Mouse (Mus musculus) cerebral cortex, adult 2 months (tissue): ENCODE measurements around the gene Il2rb.

Experiments
- WGBS: fragments of 180-500 bp; shearing (Covaris S2); methylation state at CpG from one replicate; pipeline ENCODE4 v1.1.7; 2018; 5-methylcytosine and 5-hydroxymethylcytosine counted together

Gene Il2rb

GRCm38 (mm10) chr15:78481448-78482000 is 13.5 kb downstream of the Il2rb start:
- 68% methylated on average over 9 of the region's 9 CpGs for WGBS

GRCm38 (mm10) chr15:78480991-78481390 is 14.1 kb downstream of the Il2rb start:
- 72% methylated on average over 2 of the region's 2 CpGs for WGBS

GRCm38 (mm10) chr15:78480111-78480510 is 15.0 kb downstream of the Il2rb start:
- 77% methylated on average over 7 of the region's 7 CpGs for WGBS

- 55% methylated on average over 5 of the region's 5 CpGs for WGBS
Measured at GRCm38 (mm10) chr15:78479470-78479869, 15.6 kb downstream of the Il2rb start.

- 89% methylated on average over 4 of the region's 4 CpGs for WGBS
Measured at GRCm38 (mm10) chr15:78478073-78478472, 17.0 kb downstream of the Il2rb start.

DNA sequence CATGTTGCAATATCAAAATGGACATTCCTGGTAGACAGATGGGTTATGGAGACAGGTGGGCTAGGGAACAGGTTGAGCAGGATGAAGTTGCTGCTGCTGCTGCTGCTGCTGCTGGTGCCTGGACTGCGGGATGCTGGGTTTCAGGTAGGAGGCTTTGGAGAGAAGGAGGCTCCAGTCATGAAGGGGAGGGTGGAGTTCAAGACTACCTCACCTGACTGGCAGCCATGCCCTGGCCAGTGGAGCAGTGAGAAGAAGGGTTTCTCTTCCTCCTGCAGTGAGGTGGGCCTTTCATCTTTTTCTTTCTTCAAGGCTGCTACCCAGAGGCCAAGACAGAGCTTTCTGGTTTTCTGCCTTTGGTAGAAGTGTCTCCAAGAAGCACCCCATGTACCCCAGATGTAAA is 18.2 kb downstream of the Il2rb start:
- 87% methylated on average over 1 of the region's 1 CpGs for WGBS

- 72% methylated on average over 3 of the region's 3 CpGs for WGBS
Measured at GRCm38 (mm10) chr15:78475604-78476031, 19.5 kb downstream of the Il2rb start.

DNA sequence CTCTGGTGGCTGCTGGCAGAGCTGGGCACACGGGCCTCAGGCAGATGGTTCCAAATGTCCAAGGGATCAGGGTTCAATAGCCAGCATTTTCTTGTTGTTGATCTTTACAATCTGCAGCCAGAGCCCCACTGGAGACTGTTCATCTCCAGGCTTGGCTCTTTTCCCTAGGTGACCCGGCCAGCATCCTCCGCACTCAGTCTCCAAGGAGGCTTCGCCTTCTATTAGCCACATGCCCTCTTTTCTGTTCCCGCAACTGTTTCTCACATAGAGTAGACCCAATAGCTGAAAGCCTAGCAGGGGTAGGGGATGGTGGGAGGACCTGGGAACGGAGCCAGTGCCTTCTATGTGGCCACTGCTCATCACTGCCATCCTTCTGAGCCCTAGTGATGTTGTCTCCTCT is 21.6 kb downstream of the Il2rb start:
- 64% methylated on average over 6 of the region's 6 CpGs for WGBS

GRCm38 (mm10) chr15:78471902-78472301 is 23.2 kb downstream of the Il2rb start:
- WGBS, result 72% methylated on average over 7 of the region's 7 CpGs

DNA sequence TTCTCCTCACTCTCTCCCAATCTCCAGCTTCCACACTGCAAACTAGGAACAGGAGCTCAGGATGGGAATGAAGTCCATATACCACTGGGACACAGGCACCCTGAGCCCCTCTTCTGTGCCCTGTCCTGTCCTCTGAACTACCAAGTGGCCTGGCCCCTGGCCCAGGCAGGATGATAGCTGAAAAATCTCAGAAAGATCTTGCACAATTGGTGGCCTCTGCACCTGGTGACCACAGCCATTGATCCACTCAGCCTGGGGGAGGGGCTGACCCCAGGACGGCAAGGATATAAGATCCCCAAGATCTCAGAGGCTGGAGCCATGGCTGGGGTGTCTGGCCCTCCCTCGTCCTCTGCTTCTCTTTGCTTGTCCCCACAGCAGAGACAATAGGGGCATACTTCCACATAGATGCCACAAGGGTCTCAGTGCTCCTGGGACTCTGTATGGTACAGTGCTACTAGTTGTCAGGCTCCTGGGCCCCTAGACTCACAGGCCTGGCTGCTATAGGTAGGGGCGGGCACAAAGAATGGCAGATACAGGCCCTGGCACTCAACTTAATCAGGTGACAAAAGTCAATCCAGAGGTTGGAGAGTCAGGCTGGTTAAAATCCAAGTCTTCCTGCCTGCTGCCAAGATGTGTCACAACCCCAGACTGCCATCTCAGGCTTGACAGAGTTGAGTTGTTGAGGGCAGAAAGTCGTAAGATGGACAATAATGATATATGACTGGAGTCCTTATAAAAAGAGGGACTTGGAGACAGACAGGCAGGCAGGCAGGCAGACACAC is 24.4 kb downstream of the Il2rb start:
- 76% methylated on average over 4 of the region's 4 CpGs for WGBS

- WGBS, result 89% methylated on average over 7 of the region's 7 CpGs
Measured at GRCm38 (mm10) chr15:78468379-78468937, 26.6 kb downstream of the Il2rb start, which contains the start of gene Tmprss6. Gene Tmprss6 (minus strand): TSS chr15:78468634.

- WGBS, result 88% methylated on average over 7 of the region's 7 CpGs
Measured at GRCm38 (mm10) chr15:78467570-78467969, 27.5 kb downstream of the Il2rb start.

- WGBS, result 67% methylated on average over 6 of the region's 6 CpGs
Measured at GRCm38 (mm10) chr15:78466809-78467208, 28.3 kb downstream of the Il2rb start.

- 67% methylated on average over 2 of the region's 2 CpGs for WGBS
Measured at GRCm38 (mm10) chr15:78462981-78463380, 32.1 kb downstream of the Il2rb start.

DNA sequence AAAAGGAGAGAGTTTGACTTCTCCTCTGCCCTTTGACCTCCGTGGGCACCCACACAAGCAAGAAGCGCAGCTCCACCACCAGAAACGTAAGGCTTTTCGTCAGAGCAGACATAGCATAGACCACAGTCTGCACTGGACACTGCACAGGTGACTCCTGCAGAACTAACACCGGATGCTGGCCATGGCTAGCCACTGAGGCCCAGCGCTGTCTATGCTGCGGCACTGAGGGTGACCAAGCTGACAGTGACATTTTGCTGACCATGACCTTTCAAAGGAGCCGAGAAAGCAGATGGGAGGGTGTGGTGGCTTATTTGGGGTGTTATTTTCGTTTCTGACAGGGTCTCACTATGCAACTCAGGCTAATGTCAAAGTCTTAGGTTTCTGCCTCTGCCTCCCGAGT is 37.9 kb downstream of the Il2rb start:
- 81% methylated on average over 10 of the region's 10 CpGs for WGBS

GRCm38 (mm10) chr15:78456051-78456450 is 39.0 kb downstream of the Il2rb start:
- 59% methylated on average over 7 of the region's 7 CpGs for WGBS

DNA sequence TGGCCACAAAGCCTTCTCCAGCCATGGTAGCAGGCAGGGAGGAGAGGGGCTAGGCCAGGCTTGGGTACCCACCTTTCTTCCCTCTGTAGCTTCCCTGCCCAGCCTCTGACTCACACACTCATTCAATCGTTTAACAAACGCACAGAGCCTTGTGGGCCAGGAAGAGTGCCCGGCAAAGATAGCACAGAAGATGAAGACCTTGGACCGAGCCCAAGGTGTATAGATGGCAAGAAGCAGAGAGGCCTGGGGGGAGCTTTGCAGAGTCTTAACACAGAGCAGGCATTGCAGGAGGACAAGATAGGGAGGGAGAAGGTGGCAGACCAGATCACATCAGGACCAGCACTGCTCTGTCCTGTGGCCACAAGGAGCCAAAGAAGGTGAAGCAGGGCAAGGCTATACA is 39.9 kb downstream of the Il2rb start:
- WGBS, result 53% methylated on average over 4 of the region's 4 CpGs

- WGBS, result 68% methylated on average over 3 of the region's 3 CpGs
Measured at GRCm38 (mm10) chr15:78452929-78453328, 42.1 kb downstream of the Il2rb start.

GRCm38 (mm10) chr15:78451201-78451600 is 43.9 kb downstream of the Il2rb start:
- WGBS, result 68% methylated on average over 2 of the region's 2 CpGs

GRCm38 (mm10) chr15:78450419-78450768 is 44.7 kb downstream of the Il2rb start:
- 83% methylated on average over 6 of the region's 6 CpGs for WGBS

GRCm38 (mm10) chr15:78449694-78450418 is 45.2 kb downstream of the Il2rb start:
- WGBS, result 31% methylated on average over 7 of the region's 7 CpGs

DNA sequence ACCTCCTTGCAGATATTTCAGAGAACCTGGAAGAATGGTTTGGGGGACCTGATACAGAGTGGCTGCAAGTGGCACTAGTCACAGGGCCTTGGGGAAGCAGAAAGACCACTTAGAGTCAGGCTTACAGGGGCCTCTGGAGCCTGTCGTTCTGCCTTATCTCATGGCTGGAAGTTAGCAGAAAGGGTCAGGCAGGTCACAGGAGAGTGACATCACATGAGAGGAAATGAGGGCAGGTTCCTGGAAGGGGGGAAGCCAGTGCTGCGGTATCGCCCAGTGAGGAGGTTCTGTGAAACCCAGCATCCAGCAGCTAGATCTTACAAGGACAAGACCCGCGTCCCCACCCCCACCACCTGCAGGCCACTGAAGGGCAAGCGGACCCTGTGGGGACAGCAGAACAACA is 45.9 kb downstream of the Il2rb start:
- WGBS, result 81% methylated on average over 6 of the region's 6 CpGs
